Mouse (Mus musculus) liver, embryonic 11.5 days (tissue): ENCODE results near the gene Ttyh3. TPM values are rescaled to one million over a fixed set of nuclear protein-coding genes. Genes with fewer than 3 reads are reported as not detected.

Experiments used
- ATAC-seq: fragments of 200-750 bp; cut with Nextera tagmentation; replicated peaks from 2 replicates; pipeline ENCODE4 v1.8.0; 2017; ENCODE audit warnings: moderate number of reproducible peaks, mild to moderate bottlenecking, moderate TSS enrichment, moderate library complexity; ENCODE audit not compliant: low FRiP score
- DNase-seq: peaks from one replicate; pipeline ENCODE4 v3.0.0-alpha.2; 2017; ENCODE audit warnings: low spot score
- H3K27ac ChIP-seq: fragments of 300-500 bp; sonication (generic); 2 replicates; pipeline ENCODE4 v1.5.1; 2014; ENCODE audit warnings: mild to moderate bottlenecking, low read depth, low read length, control low read depth
- H3K27me3 ChIP-seq: fragments of 300-500 bp; sonication (generic); replicated peaks from 2 replicates; pipeline ENCODE4 v1.6.1; 2014; ENCODE audit warnings: low read length, mixed read lengths; ENCODE audit not compliant: control insufficient read depth, insufficient read depth
- H3K36me3 ChIP-seq: fragments of 300-500 bp; sonication (generic); 2 replicates; pipeline ENCODE4 v1.6.1; 2014; ENCODE audit warnings: mild to moderate bottlenecking, low read length, moderate library complexity, mixed read lengths; ENCODE audit not compliant: control insufficient read depth, insufficient read depth
- H3K4me1 ChIP-seq: fragments of 300-500 bp; sonication (generic); replicated peaks from 2 replicates; pipeline ENCODE4 v1.6.1; 2014; ENCODE audit warnings: low read length, mixed read lengths; ENCODE audit not compliant: control insufficient read depth, insufficient read depth
- H3K4me2 ChIP-seq: fragments of 300-500 bp; sonication (generic); 2 replicates; pipeline ENCODE4 v1.6.1; 2014; ENCODE audit warnings: mild to moderate bottlenecking, control low read depth, moderate library complexity
- H3K4me3 ChIP-seq: fragments of 300-500 bp; sonication (generic); 2 replicates; pipeline ENCODE4 v1.5.1; 2014; ENCODE audit warnings: low read depth, low read length, control low read depth
- H3K9ac ChIP-seq: fragments of 300-500 bp; sonication (generic); 2 replicates; pipeline ENCODE4 v1.6.1; 2014; ENCODE audit warnings: low read depth, low read length, control low read depth
- H3K9me3 ChIP-seq: fragments of 300-500 bp; sonication (generic); 2 replicates; pipeline ENCODE4 v1.6.1; 2016; ENCODE audit warnings: low read length, inconsistent platforms, mixed read lengths; ENCODE audit not compliant: control insufficient read depth
- WGBS: fragments of 180-500 bp; shearing (Covaris S2); extraction: QIAGEN DNeasy Blood & Tissue Kit; methylation state at CpG from one replicate; pipeline ENCODE4 v1.1.7; 2014; 5-methylcytosine and 5-hydroxymethylcytosine counted together
- polyA plus RNA-seq: library from polyadenylated mRNA; unstranded; fragments of >200 nt; fragmentation: Nextera tagmentation; extraction: Ambion mirVana; gene quantifications from 2 replicates; pipeline ENCODE4 v1.2.1, GENCODE M21; 2014

The Ttyh3 gene
- polyA plus RNA-seq, 1 experiment from 2014 or later = 26.5 TPM

- WGBS = 86% methylated on average over 7 of the region's 7 CpGs
- H3K36me3 ChIP-seq = peaks cover 38% of the 10 kb centered on the region
- no peak for ATAC-seq
Measured at GRCm38 (mm10) chr5:140633432-140633831, 15.4 kb downstream of the Ttyh3 start.

GRCm38 (mm10) chr5:140628995-140629394, 19.8 kb downstream of the Ttyh3 start:
- Histone ChIP-seq H3K9ac (no peak overlapping the region), H3K36me3 (peaks cover 55% of the 10 kb centered on the region), H3K9me3 (0 out of 2 replicates have a peak, but pooled peaks cover 3% of the 10 kb centered on the region), H3K4me3 (no peak overlapping the region), H3K4me1 (no peaks in the 10 kb centered on the region), H3K4me2 (no peak overlapping the region), H3K27me3 (no peaks in the 10 kb centered on the region), H3K27ac (no peak overlapping the region)
- no peak for ATAC-seq
- DNase-seq = no peak
- 88% methylated on average over 9 of the region's 9 CpGs for whole genome bisulfite sequencing

More at GRCm38 (mm10) chr5:140633432-140633831, 15.4 kb downstream of the Ttyh3 start:
- H3K27me3 ChIP-seq = no peaks in the 10 kb centered on the region
- no peak for DNase-seq
- no peak overlapping the region for H3K9ac ChIP-seq
- no peak overlapping the region for H3K4me3 ChIP-seq
- no peaks in the 10 kb centered on the region for H3K4me1 ChIP-seq
- no peak overlapping the region for H3K4me2 ChIP-seq
- H3K27ac ChIP-seq = no peak overlapping the region
- H3K9me3 ChIP-seq = no peaks in the 10 kb centered on the region

GRCm38 (mm10) chr5:140627580-140627979, 21.3 kb downstream of the Ttyh3 start:
- Histone ChIP-seq H3K9me3 (0 out of 2 replicates have a peak, but pooled peaks cover 3% of the 10 kb centered on the region), H3K4me3 (no peak overlapping the region), H3K9ac (no peak overlapping the region), H3K27me3 (no peaks in the 10 kb centered on the region), H3K4me2 (no peak overlapping the region), H3K4me1 (no peaks in the 10 kb centered on the region), H3K27ac (no peak overlapping the region), H3K36me3 (peaks cover 57% of the 10 kb centered on the region)
- 91% methylated on average over 5 of the region's 5 CpGs for WGBS
- DNase-seq (no peak), ATAC-seq (no peak)

- WGBS = 85% methylated on average over 13 of the region's 13 CpGs
- H3K9ac ChIP-seq = no peak overlapping the region
Measured at GRCm38 (mm10) chr5:140624961-140625360, 23.9 kb downstream of the Ttyh3 start.

GRCm38 (mm10) chr5:140624238-140624637, 24.6 kb downstream of the Ttyh3 start:
- H3K27me3 ChIP-seq = no peaks in the 10 kb centered on the region
- H3K4me1 ChIP-seq = no peaks in the 10 kb centered on the region
- 83% methylated on average over 5 of the region's 5 CpGs for WGBS
- DNase-seq (no peak), ATAC-seq (no peak)
- no peak overlapping the region for H3K27ac ChIP-seq
- H3K9me3 ChIP-seq = 0 out of 2 replicates have a peak, but pooled peaks cover 3% of the 10 kb centered on the region
- H3K9ac ChIP-seq = no peak overlapping the region
- no peak overlapping the region for H3K4me2 ChIP-seq
- peaks cover 49% of the 10 kb centered on the region for H3K36me3 ChIP-seq
- no peak overlapping the region for H3K4me3 ChIP-seq

More at GRCm38 (mm10) chr5:140624961-140625360, 23.9 kb downstream of the Ttyh3 start:
- no peak overlapping the region for H3K4me2 ChIP-seq
- no peak for ATAC-seq
- no peaks in the 10 kb centered on the region for H3K27me3 ChIP-seq
- no peak overlapping the region for H3K4me3 ChIP-seq
- DNase-seq = no peak
- peaks cover 50% of the 10 kb centered on the region for H3K36me3 ChIP-seq
- no peaks in the 10 kb centered on the region for H3K4me1 ChIP-seq
- no peak overlapping the region for H3K27ac ChIP-seq
- H3K9me3 ChIP-seq = 0 out of 2 replicates have a peak, but pooled peaks cover 3% of the 10 kb centered on the region

GRCm38 (mm10) chr5:140623791-140624190, 25.0 kb downstream of the Ttyh3 start:
- Histone ChIP-seq H3K9me3 (0 out of 2 replicates have a peak, but pooled peaks cover 3% of the 10 kb centered on the region), H3K36me3 (peaks cover 44% of the 10 kb centered on the region), H3K27ac (no peak overlapping the region), H3K4me1 (no peaks in the 10 kb centered on the region), H3K4me2 (no peak overlapping the region), H3K9ac (no peak overlapping the region), H3K4me3 (no peak overlapping the region), H3K27me3 (no peaks in the 10 kb centered on the region)
- ATAC-seq = no peak
- 63% methylated on average over 4 of the region's 4 CpGs for WGBS
- DNase-seq = no peak

GRCm38 (mm10) chr5:140622978-140623670, 25.7 kb downstream of the Ttyh3 start:
- Histone ChIP-seq H3K4me1 (no peaks in the 10 kb centered on the region), H3K27ac (no peak overlapping the region), H3K4me2 (no peak overlapping the region), H3K4me3 (no peak overlapping the region), H3K9ac (no peak overlapping the region), H3K27me3 (no peaks in the 10 kb centered on the region), H3K9me3 (0 out of 2 replicates have a peak, but pooled peaks cover 3% of the 10 kb centered on the region), H3K36me3 (peaks cover 38% of the 10 kb centered on the region)
- ATAC-seq (no peak), DNase-seq (no peak)
- 92% methylated on average over 23 of the region's 23 CpGs for WGBS

- Histone ChIP-seq H3K9me3 (no peaks in the 10 kb centered on the region), H3K4me3 (no peak overlapping the region), H3K9ac (no peak overlapping the region), H3K27ac (no peak overlapping the region), H3K36me3 (peaks cover 23% of the 10 kb centered on the region), H3K4me1 (peaks cover 5% of the 10 kb centered on the region), H3K27me3 (no peaks in the 10 kb centered on the region), H3K4me2 (no peak overlapping the region)
- 76% methylated on average over 10 of the region's 10 CpGs for WGBS
- DNase-seq = no peak
- no peak for ATAC-seq
Measured at GRCm38 (mm10) chr5:140621517-140621916, 27.3 kb downstream of the Ttyh3 start.

GRCm38 (mm10) chr5:140621092-140621491, 27.7 kb downstream of the Ttyh3 start:
- no peak for ATAC-seq
- Histone ChIP-seq H3K36me3 (peaks cover 18% of the 10 kb centered on the region), H3K4me1 (peaks cover 9% of the 10 kb centered on the region), H3K9me3 (no peaks in the 10 kb centered on the region), H3K4me3 (no peak overlapping the region), H3K4me2 (no peak overlapping the region), H3K9ac (no peak overlapping the region), H3K27me3 (no peaks in the 10 kb centered on the region), H3K27ac (no peak overlapping the region)
- 79% methylated on average over 9 of the region's 9 CpGs for WGBS
- DNase-seq = no peak
